Mouse (Mus musculus) embryonic fibroblast, embryonic 13.5 days (primary cell): ENCODE results near the gene Synm.

ENCODE experiments used
- CTCF ChIP-seq: IDR thresholded peaks from 2 replicates; pipeline ENCODE4 v1.5.1; 2011; ENCODE audit warnings: mild to moderate bottlenecking, control low read depth, low read length, moderate library complexity, borderline replicate concordance; ENCODE audit not compliant: insufficient read depth
- POLR2A ChIP-seq: IDR thresholded peaks from 2 replicates; pipeline ENCODE4 v1.6.1; 2011; ENCODE audit warnings: low read depth, mild to moderate bottlenecking, control low read depth, low read length, moderate library complexity

- TF ChIP-seq CTCF (no peak), POLR2A (no peak)
These were observed 35.0 kb downstream of the Synm start for GRCm38 (mm10) chr7:67724536-67724935.
